Mouse (Mus musculus) hindbrain, embryonic 13.5 days (tissue): ENCODE measurements around the gene Zranb3. TPM values are rescaled to one million over a fixed set of nuclear protein-coding genes. Genes with fewer than 3 reads are reported as not detected.
"Not testable (repeated sequence)": the region's sequence is repeated elsewhere in the genome, so short reads cannot be mapped to it uniquely, and the experiment has no call there.

ENCODE experiments used
- ATAC-seq: fragments of 200-750 bp; cut with Nextera tagmentation; 2 replicates; pipeline ENCODE4 v1.8.0; 2017; ENCODE audit warnings: moderate TSS enrichment; ENCODE audit not compliant: low FRiP score
- H3K27ac ChIP-seq: fragments of 300-500 bp; sonication (generic); 2 replicates; pipeline ENCODE4 v1.5.1; 2015; ENCODE audit warnings: inconsistent platforms, mild to moderate bottlenecking, moderate library complexity
- H3K27me3 ChIP-seq: fragments of 300-500 bp; sonication (generic); 2 replicates; pipeline ENCODE4 v1.6.1; 2015; ENCODE audit warnings: mild to moderate bottlenecking, inconsistent platforms
- H3K36me3 ChIP-seq: fragments of 300-500 bp; sonication (generic); 2 replicates; pipeline ENCODE4 v1.6.1; 2015; ENCODE audit warnings: mild to moderate bottlenecking, inconsistent platforms
- H3K4me1 ChIP-seq: fragments of 300-500 bp; sonication (generic); replicated peaks from 2 replicates; pipeline ENCODE4 v1.6.1; 2015; ENCODE audit warnings: inconsistent platforms
- H3K4me2 ChIP-seq: fragments of 300-500 bp; sonication (generic); 2 replicates; pipeline ENCODE4 v1.6.1; 2015; ENCODE audit warnings: inconsistent platforms, mild to moderate bottlenecking, moderate library complexity
- H3K4me3 ChIP-seq: fragments of 300-500 bp; sonication (generic); 2 replicates; pipeline ENCODE4 v1.5.1; 2015; ENCODE audit warnings: mild to moderate bottlenecking, inconsistent platforms
- H3K9ac ChIP-seq: fragments of 300-500 bp; sonication (generic); 2 replicates; pipeline ENCODE4 v1.6.1; 2015; ENCODE audit warnings: mild to moderate bottlenecking, inconsistent platforms
- H3K9me3 ChIP-seq: fragments of 300-500 bp; sonication (generic); 2 replicates; pipeline ENCODE4 v1.6.1; 2016; ENCODE audit warnings: inconsistent platforms
- whole genome bisulfite sequencing: fragments of 180-500 bp; shearing (Covaris S2); methylation state at CpG from one replicate; pipeline ENCODE4 v1.1.7; 2015; 5-methylcytosine and 5-hydroxymethylcytosine counted together
- polyA plus RNA-seq: library from polyadenylated mRNA; unstranded; fragments of >200 nt; fragmentation: Nextera tagmentation; extraction: Ambion mirVana; gene quantifications from 2 replicates; pipeline ENCODE4 v1.2.1, GENCODE M21; 2015

Zranb3 gene
- 3.9 and 4.4 TPM in 2 replicates for polyA plus RNA-seq

DNA sequence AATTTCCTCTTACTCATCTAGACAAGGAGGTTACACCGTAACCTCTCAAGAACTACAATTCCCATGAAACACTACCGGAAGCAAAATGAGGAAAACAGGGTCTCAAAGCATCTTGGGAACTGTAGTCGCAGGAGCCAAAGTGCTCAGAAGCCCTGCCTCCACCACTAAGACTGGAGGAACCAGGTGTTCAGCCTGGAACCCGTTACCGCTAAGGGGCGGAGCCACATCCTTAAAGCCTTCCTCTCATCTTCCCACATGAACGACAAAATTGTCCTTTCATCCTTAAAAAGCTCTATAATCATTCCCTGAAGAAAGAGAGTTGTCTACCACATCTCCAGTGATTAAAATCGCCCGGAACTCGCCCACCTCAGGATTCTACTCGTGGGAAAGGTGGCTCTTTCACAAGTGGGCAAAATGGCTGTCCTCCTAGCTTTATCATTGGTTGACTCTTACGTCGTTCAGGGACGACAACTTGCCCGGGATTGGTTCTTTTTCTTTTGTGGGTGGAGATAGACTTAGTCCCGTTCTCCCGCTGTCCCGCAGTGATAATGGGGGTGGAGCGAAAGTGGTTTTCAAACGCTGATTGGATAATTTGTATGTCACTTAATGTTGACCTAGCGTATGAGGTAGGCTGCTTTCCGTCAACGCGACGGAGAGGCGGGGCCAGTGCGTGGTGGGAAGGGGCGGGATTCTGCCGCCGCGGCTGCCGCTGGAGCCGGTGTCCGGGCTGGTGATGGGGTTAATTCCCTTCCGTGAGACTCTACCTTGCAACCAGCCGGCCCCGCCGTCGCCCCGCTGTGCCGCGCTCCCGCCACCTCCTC, at the start of gene Zranb3, which contains the start of gene R3hdm1:
Gene Zranb3, minus strand, starts transcription at position 407 of the 821 bp plus-strand sequence.
Gene R3hdm1, plus strand, starts transcription at position 661 of the 821 bp plus-strand sequence.
- no peaks in the 10 kb centered on the region for H3K36me3 ChIP-seq
- H3K4me2 ChIP-seq = peak within 1 kb of the TSS; percentile 71
- ATAC-seq = peak; percentile 97
- peaks cover 24% of the 10 kb centered on the region for H3K4me1 ChIP-seq
- peak within 1 kb of the TSS; percentile 95 for H3K9ac ChIP-seq
- WGBS = under 1% methylated on average over 43 of the region's 43 CpGs
- H3K4me3 ChIP-seq = peak within 1 kb of the TSS; percentile 95
- H3K9me3 ChIP-seq = no peaks in the 10 kb centered on the region
- no peaks in the 10 kb centered on the region for H3K27me3 ChIP-seq
- H3K27ac ChIP-seq = peak within 1 kb of the TSS; percentile 96

GRCm38 (mm10) chr1:128141737-128142136, 38.9 kb upstream of the Zranb3 start:
- Histone ChIP-seq H3K27ac (no peak overlapping the region), H3K9me3 (no peaks in the 10 kb centered on the region), H3K4me2 (no peak overlapping the region), H3K27me3 (no peaks in the 10 kb centered on the region), H3K4me3 (no peak overlapping the region), H3K4me1 (no peaks in the 10 kb centered on the region), H3K36me3 (no peaks in the 10 kb centered on the region), H3K9ac (no peak overlapping the region)
- ATAC-seq = no peak; the same call in 1 of the 2 replicates

DNA sequence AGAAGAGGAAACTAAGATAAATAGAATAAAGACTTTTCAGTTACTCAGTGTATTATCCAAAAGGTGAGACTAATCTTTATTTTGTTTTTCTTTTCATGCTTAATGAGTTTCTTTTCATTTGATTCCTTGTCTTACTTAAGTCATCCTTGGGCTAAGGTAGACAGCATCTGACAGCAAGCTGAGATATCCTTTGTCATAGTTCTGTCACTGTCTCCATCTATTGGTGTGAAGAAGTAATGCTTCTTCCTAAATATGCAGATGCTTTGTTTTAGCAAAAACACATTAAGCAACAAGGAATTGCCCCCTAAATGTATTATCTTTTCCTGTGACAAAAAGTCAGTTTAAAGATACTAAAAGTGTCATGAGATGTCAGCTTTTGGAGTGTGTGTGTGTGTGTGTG, 38.2 kb upstream of the Zranb3 start:
- H3K9ac ChIP-seq = no peak overlapping the region
- H3K4me3 ChIP-seq = no peak overlapping the region
- no peaks in the 10 kb centered on the region for H3K4me1 ChIP-seq
- no peak for ATAC-seq
- H3K4me2 ChIP-seq = no peak overlapping the region
- H3K36me3 ChIP-seq = no peaks in the 10 kb centered on the region
- H3K27ac ChIP-seq = no peak overlapping the region
- no peaks in the 10 kb centered on the region for H3K27me3 ChIP-seq
- no peaks in the 10 kb centered on the region for H3K9me3 ChIP-seq

- not testable (repeated sequence) for H3K4me3 ChIP-seq, H3K27me3 ChIP-seq, H3K27ac ChIP-seq, H3K36me3 ChIP-seq, H3K9me3 ChIP-seq, H3K9ac ChIP-seq, ATAC-seq, H3K4me2 ChIP-seq, H3K4me1 ChIP-seq
Observed at GRCm38 (mm10) chr1:128136222-128136621, 33.4 kb upstream of the Zranb3 start.

DNA sequence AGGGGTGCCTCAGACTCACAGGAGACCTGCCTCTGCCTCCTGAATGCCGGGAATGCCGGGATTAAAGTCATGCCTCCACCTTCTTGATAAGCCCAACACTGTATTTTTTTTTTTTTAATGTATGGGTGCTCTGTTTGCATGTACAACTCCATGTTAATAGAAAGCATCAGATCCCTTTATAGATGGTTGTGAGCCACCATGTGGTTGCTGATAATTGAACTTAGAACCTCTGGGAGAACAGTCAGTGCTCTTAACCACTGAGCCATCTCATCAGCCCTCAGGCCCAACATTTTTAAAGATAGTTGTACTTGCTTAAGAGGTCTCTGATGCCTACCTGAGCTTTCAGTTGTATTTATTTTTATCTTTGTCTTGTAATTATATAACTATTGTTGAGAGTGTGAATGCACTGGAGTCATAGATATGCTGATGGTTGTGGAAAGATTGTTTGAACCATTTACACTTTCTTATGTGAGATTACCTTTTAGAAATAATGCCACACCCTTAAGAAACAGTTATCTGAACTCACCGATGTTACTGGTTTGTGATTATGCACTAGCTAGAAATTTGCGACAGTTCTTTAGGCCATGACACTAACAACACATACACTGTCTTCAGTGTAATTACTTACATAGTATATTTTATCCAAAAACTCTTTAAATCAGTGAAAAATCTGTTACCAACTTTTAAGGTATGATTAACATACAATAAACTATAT, 18.2 kb upstream of the Zranb3 start:
- H3K9ac ChIP-seq = no peak overlapping the region
- no peak overlapping the region for H3K4me2 ChIP-seq
- WGBS = 98% methylated on average over 4 of the region's 4 CpGs
- no peaks in the 10 kb centered on the region for H3K9me3 ChIP-seq
- no peaks in the 10 kb centered on the region for H3K27me3 ChIP-seq
- no peaks in the 10 kb centered on the region for H3K4me1 ChIP-seq
- no peak for ATAC-seq
- no peaks in the 10 kb centered on the region for H3K36me3 ChIP-seq
- H3K4me3 ChIP-seq = no peak overlapping the region
- H3K27ac ChIP-seq = no peak overlapping the region

DNA sequence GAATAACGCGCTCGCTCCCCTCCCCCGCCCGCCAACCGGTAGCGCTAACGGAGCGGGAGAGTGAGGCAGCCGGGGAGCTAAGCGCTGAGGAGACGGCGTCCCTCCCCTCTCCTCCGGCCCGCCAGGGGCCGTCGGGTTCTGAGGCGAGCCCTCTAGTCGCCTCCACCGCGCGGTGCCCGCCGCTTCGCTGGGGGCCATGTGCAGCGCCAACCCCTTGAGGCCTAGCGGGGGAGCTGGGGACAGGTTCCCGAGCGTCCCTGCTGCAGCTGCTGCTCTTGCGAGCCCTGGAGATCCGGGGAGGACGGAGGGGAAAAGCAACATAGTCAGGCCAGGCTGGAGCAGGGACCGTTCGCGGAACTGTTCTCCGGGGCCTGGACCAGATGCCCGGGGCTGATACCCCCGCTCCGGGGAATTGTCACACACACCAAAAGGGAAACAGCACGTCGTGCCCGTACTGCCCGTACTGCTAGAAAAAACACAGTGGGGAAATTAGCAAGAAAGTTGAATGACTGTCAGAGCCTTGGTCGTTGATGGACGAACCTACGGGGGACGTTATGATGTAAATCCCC, 757 bp upstream of the Zranb3 start:
- Histone ChIP-seq H3K4me1 (peaks cover 24% of the 10 kb centered on the region), H3K9me3 (no peaks in the 10 kb centered on the region), H3K9ac (peak overlapping the region; percentile 95), H3K27me3 (no peaks in the 10 kb centered on the region), H3K4me2 (peak overlapping the region; percentile 71), H3K4me3 (peak overlapping the region; percentile 95), H3K36me3 (no peaks in the 10 kb centered on the region), H3K27ac (peak overlapping the region; percentile 96)
- under 1% methylated on average over 34 of the region's 47 CpGs for WGBS
- peak; percentile 72 for ATAC-seq

DNA sequence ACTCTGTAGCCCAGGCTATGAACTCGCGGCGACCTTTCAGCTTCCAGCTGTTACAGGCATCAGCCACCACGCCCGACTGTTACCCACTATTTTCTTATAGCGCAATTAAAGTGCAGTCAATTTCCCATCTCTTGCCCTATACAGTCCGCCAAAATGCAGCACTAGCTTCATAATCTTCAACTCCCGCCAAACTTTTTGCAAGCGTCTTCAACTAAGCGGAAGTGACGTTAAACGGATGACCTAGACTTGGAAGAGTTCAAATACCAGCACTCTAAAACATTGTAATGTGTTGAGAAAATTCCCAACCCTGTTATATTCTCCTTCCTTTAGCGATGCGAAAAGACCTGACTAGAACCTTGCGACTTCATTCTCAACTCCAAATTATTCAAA, 601 bp downstream of the Zranb3 start:
- peak overlapping the region; percentile 62 for H3K4me2 ChIP-seq
- H3K9me3 ChIP-seq = no peaks in the 10 kb centered on the region
- H3K36me3 ChIP-seq = no peaks in the 10 kb centered on the region
- WGBS = under 1% methylated on average over 15 of the region's 15 CpGs
- H3K27me3 ChIP-seq = no peaks in the 10 kb centered on the region
- peak; percentile 17 for ATAC-seq
- peak overlapping the region; percentile 65; the same call in 1 of the 2 replicates for H3K9ac ChIP-seq
- H3K4me1 ChIP-seq = peaks cover 24% of the 10 kb centered on the region
- H3K27ac ChIP-seq = peak overlapping the region; percentile 90
- peak overlapping the region; percentile 95 for H3K4me3 ChIP-seq

DNA sequence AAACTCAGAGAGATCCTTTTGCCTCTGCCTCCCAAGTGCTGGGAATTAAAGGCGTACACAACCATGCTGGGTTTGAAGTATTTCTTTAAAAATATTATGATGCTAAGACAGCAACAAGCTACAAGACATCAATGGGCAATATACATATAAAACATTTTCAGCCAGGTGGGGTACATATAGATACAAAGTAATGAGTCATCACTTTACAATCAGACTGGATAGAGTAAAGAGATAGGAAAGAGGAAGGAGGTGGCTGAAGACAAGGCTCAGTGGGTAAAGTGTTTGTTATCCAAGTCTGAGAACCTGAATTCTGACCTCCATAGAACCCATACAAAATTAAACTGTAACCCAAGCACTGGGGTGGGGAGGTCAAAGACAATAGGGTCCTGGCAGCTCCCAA, 4.5 kb downstream of the Zranb3 start:
- Histone ChIP-seq H3K4me1 (peaks cover 4% of the 10 kb centered on the region; the same call in 1 of the 2 replicates), H3K27me3 (no peaks in the 10 kb centered on the region), H3K36me3 (no peaks in the 10 kb centered on the region), H3K4me2 (no peak overlapping the region), H3K9me3 (no peaks in the 10 kb centered on the region), H3K4me3 (no peak overlapping the region), H3K27ac (no peak overlapping the region), H3K9ac (no peak overlapping the region)
- 91% methylated on average over 1 of the region's 1 CpGs for WGBS
- no peak for ATAC-seq

DNA sequence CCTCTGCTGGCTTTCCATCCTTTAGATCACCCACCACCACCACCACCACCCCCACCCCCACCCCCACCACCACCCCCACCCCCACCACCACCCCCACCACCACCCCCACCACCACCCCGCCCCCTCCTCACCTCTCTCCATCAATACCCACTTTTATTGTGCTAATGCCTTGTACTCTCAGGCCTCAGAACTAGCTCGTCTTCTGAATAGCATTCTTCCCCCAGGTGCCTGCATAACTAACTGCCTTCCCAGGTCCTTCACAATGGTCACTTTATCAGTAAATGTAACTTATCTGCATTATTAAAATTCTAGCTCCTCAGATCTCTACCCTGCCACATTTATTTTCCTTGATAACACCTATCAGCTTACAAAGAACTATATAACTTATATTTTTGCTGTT, 8.2 kb downstream of the Zranb3 start:
- no peaks in the 10 kb centered on the region for H3K9me3 ChIP-seq
- H3K27me3 ChIP-seq = no peaks in the 10 kb centered on the region
- no peak overlapping the region for H3K27ac ChIP-seq
- H3K9ac ChIP-seq = no peak overlapping the region
- ATAC-seq = no peak
- H3K36me3 ChIP-seq = peaks cover 9% of the 10 kb centered on the region
- no peak overlapping the region for H3K4me2 ChIP-seq
- 53% methylated on average over 1 of the region's 2 CpGs for WGBS
- H3K4me3 ChIP-seq = no peak overlapping the region
- no peaks in the 10 kb centered on the region for H3K4me1 ChIP-seq

DNA sequence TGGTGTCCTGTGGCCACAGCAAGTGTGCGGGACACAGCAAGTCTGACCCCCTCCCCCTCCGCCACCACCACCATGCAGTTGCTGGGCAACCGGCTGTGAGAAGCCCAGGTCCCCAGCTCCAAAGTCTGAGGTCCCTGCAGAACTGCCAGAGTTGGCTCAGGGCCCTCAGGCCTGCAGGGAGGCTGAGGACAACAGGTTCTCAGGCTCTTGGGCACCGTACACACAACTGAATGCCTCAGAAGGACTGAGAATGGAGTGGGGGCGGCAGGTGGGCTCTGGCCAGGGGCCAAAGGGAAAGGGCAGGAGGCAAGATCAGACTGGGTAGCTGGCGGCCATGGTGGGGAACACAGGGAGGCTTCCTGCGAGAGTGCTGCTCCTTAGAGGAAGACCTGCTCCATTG, 20.0 kb downstream of the Zranb3 start:
- Histone ChIP-seq H3K4me3 (no peak overlapping the region), H3K9ac (no peak overlapping the region), H3K27ac (no peak overlapping the region), H3K36me3 (no peaks in the 10 kb centered on the region), H3K9me3 (no peaks in the 10 kb centered on the region), H3K4me2 (no peak overlapping the region), H3K27me3 (no peaks in the 10 kb centered on the region), H3K4me1 (0 out of 2 replicates have a peak, but pooled peaks cover 4% of the 10 kb centered on the region)
- no peak for ATAC-seq
- WGBS = 70% methylated on average over 7 of the region's 7 CpGs

DNA sequence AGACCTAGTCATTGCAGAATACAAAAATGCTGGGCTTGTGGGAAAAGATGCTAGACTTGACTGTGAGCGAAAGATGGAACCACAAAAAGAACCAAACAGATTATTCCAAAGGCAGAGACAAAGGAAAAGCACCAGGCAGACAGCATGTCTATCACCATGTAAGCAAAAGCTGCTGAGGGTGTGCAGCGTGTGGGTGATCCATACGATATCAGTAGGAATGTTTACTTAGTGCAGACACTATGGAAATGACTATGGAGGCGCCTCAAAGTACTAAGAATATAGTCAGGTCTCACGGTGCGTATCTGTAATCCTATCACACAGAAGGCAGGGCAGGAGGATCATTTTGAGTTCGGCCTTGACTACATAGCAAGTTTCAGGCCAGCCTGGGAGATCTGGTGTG, 21.0 kb downstream of the Zranb3 start:
- 0 out of 2 replicates have a peak, but pooled peaks cover 4% of the 10 kb centered on the region for H3K4me1 ChIP-seq
- no peaks in the 10 kb centered on the region for H3K9me3 ChIP-seq
- no peak overlapping the region for H3K9ac ChIP-seq
- ATAC-seq = no peak
- H3K4me3 ChIP-seq = no peak overlapping the region
- H3K27ac ChIP-seq = no peak overlapping the region
- no peaks in the 10 kb centered on the region for H3K27me3 ChIP-seq
- WGBS = 92% methylated on average over 7 of the region's 7 CpGs
- H3K36me3 ChIP-seq = no peaks in the 10 kb centered on the region
- no peak overlapping the region for H3K4me2 ChIP-seq

DNA sequence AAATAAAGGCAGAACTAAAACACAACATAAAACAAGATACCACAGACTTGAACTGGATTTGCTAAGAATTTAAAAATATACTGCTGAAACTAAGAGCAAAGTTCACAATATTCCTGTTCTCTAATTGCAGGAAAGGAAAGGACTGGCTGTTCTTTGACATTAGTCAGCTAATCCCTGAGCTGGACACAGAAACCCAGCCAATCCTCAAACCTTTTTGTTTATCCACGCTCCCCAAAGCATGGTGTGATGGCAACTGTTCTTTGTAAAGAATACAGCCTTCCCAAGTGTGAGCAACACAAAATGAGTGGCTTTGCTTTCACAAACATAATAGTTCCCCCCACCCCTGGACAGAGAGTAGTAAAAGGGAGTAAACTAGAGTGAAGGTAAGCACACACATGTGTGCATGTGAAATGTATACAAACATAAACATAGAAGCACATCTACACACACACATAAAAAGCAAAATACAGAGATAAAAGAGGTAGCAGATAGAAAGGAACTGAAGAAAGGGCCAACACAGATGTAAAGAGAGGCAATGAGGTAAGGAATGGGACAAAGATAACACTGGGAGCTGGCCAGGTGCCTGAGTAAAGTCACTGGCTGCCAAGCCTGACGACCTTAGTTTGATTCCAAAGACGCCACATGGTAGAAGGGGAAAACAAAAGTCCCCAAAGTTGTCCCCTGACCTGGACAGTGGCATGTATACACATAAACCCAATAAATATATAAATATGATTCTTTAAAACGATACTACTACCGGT, 21.7 kb downstream of the Zranb3 start:
- H3K36me3 ChIP-seq = no peaks in the 10 kb centered on the region
- H3K27me3 ChIP-seq = no peaks in the 10 kb centered on the region
- ATAC-seq = no peak
- no peak overlapping the region for H3K27ac ChIP-seq
- WGBS = 79% methylated on average over 5 of the region's 5 CpGs
- H3K9me3 ChIP-seq = no peaks in the 10 kb centered on the region
- H3K4me1 ChIP-seq = 0 out of 2 replicates have a peak, but pooled peaks cover 4% of the 10 kb centered on the region
- no peak overlapping the region for H3K4me3 ChIP-seq
- no peak overlapping the region for H3K9ac ChIP-seq
- no peak overlapping the region for H3K4me2 ChIP-seq
